Mouse (Mus musculus) liver, postnatal 0 days (tissue): Measurements from ENCODE around the gene Olfm1.

ENCODE experiments used
- CTCF ChIP-seq: sonication (generic); IDR thresholded peaks from 2 replicates; pipeline ENCODE4 v1.5.1; 2016; ENCODE audit warnings: antibody characterized with exemption, low read depth
- EP300 ChIP-seq: IDR thresholded peaks from 2 replicates; pipeline ENCODE4 v1.6.1; 2016; ENCODE audit warnings: antibody characterized with exemption, low read depth, mild to moderate bottlenecking

GRCm38 (mm10) chr2:28205870-28206421, 13.2 kb downstream of the Olfm1 start:
- no peak for TF ChIP-seq CTCF
- no peak for TF ChIP-seq EP300
